Mouse (Mus musculus) limb, embryonic 14.5 days (tissue): ENCODE data around the gene Ampd2. TPM values are rescaled to one million over a fixed set of nuclear protein-coding genes. Genes with fewer than 3 reads are reported as not detected.

Source experiments
- ATAC-seq: fragments of 200-750 bp; cut with Nextera tagmentation; 2 replicates; pipeline ENCODE4 v1.8.0; 2017; ENCODE audit warnings: low read depth, moderate number of reproducible peaks, moderate TSS enrichment; ENCODE audit not compliant: low FRiP score
- DNase-seq: peaks from one replicate; pipeline ENCODE4 v3.0.0-alpha.2; 2015; ENCODE audit warnings: low spot score
- H3K27ac ChIP-seq: fragments of 300-500 bp; sonication (generic); replicated peaks from 2 replicates; pipeline ENCODE4 v1.5.1; 2014; ENCODE audit warnings: low read depth, mild to moderate bottlenecking, low read length, moderate library complexity, mixed read lengths
- H3K27me3 ChIP-seq: fragments of 300-500 bp; sonication (generic); 2 replicates; pipeline ENCODE4 v1.6.1; 2014; ENCODE audit warnings: low read length, mixed read lengths; ENCODE audit not compliant: control insufficient read depth, insufficient read depth
- H3K36me3 ChIP-seq: fragments of 300-500 bp; sonication (generic); 2 replicates; pipeline ENCODE4 v1.6.1; 2014; ENCODE audit warnings: mild to moderate bottlenecking, low read length, moderate library complexity, mixed read lengths; ENCODE audit not compliant: control insufficient read depth, insufficient read depth
- H3K4me1 ChIP-seq: fragments of 300-500 bp; sonication (generic); 2 replicates; pipeline ENCODE4 v1.6.1; 2014; ENCODE audit warnings: antibody characterized with exemption, low read length, mixed read lengths; ENCODE audit not compliant: control insufficient read depth, insufficient read depth
- H3K4me2 ChIP-seq: fragments of 300-500 bp; sonication (generic); replicated peaks from 2 replicates; pipeline ENCODE4 v1.6.1; 2014; ENCODE audit warnings: low read depth, mild to moderate bottlenecking, low read length, moderate library complexity; ENCODE audit not compliant: severe bottlenecking
- H3K4me3 ChIP-seq: fragments of 300-500 bp; sonication (generic); replicated peaks from 2 replicates; pipeline ENCODE4 v1.5.1; 2014; ENCODE audit warnings: low read length
- H3K9ac ChIP-seq: fragments of 300-500 bp; sonication (generic); 2 replicates; pipeline ENCODE4 v1.6.1; 2014; ENCODE audit warnings: mild to moderate bottlenecking, low read depth, low read length, moderate library complexity; ENCODE audit not compliant: severe bottlenecking
- H3K9me3 ChIP-seq: fragments of 300-500 bp; sonication (generic); 2 replicates; pipeline ENCODE4 v1.6.1; 2016; ENCODE audit warnings: low read length; ENCODE audit not compliant: control insufficient read depth
- POLR2A ChIP-seq: fragments of 200-500 bp; IDR thresholded peaks from 2 replicates; pipeline ENCODE4 v1.8.0; 2012; ENCODE audit warnings: inconsistent platforms, mild to moderate bottlenecking, moderate library complexity, borderline replicate concordance; ENCODE audit not compliant: insufficient read depth, insufficient read length; ENCODE audit errors: extremely low read depth
- WGBS: fragments of 180-500 bp; shearing (Covaris S2); extraction: QIAGEN DNeasy Blood & Tissue Kit; methylation state at CpG from one replicate; pipeline ENCODE4 v1.1.7; 2014; 5-methylcytosine and 5-hydroxymethylcytosine counted together
- polyA plus RNA-seq, 2 experiments: library from polyadenylated mRNA; depleted of rRNA in 1 of 2; stranded (reverse) in 1 of 2; unstranded in 1 of 2; fragments of >200 nt; fragmentation: Nextera tagmentation in 1 of 2; extraction: Ambion mirVana in 1 of 2; gene quantifications; 2 replicates each; pipeline versions ENCODE4 v1.2.1 to v1.2.3; 2012 to 2014

Gene Ampd2
- polyA plus RNA-seq, 2 experiments = 35.8 to 116 TPM

DNA sequence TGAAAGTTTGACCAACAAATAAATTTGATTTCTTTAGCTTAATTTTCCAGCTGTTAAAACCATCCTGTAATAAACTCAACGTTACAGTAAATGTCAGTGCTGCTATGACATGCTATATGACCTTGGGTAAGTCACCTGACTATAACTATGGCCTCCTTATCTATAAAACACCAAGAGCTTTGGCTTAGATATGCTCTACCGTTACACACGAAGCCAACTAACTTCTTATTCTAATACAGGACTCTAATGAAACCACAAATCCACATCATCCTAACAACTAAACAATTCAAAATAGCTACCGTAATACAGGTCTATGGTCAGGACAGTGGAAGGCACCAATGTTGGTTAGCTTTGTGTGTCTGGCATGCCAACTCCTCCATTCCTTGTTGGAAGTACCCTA lies 43.4 kb upstream of the Ampd2 start:
- H3K27me3 ChIP-seq = no peaks in the 10 kb centered on the region
- DNase-seq = no peak
- no peak overlapping the region for H3K9ac ChIP-seq
- WGBS = 90% methylated on average over 4 of the region's 4 CpGs
- no peak overlapping the region for H3K27ac ChIP-seq
- no peak overlapping the region for H3K4me3 ChIP-seq
- H3K9me3 ChIP-seq = no peaks in the 10 kb centered on the region
- H3K4me2 ChIP-seq = no peak overlapping the region
- TF ChIP-seq POLR2A = no peak
- ATAC-seq = no peak
- H3K4me1 ChIP-seq = peaks cover 8% of the 10 kb centered on the region; the same call in 1 of the 2 replicates
- H3K36me3 ChIP-seq = no peaks in the 10 kb centered on the region

DNA sequence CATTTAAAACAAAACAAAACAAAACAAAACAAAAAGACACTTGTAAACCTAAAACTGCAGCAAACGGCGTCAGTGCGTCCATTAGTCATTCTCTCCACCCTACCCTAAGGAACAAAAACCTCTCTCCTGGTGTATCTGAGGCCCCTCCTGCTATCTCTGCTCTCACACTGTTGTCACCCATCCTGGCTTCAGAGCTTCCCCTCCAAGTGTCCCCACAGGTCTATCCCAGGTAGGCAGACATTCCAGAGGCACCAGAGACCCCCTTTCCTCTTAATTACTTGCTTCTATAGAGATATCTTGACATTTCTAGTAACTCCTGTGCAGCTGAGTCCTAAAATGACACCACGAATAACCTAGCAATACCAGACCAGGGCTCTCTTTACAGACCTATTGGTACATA lies 42.9 kb upstream of the Ampd2 start:
- no peak for TF ChIP-seq POLR2A
- Histone ChIP-seq H3K4me1 (peaks cover 8% of the 10 kb centered on the region; the same call in 1 of the 2 replicates), H3K4me2 (no peak overlapping the region), H3K4me3 (no peak overlapping the region), H3K9ac (no peak overlapping the region), H3K27me3 (no peaks in the 10 kb centered on the region), H3K27ac (no peak overlapping the region), H3K9me3 (no peaks in the 10 kb centered on the region), H3K36me3 (no peaks in the 10 kb centered on the region)
- ATAC-seq (no peak), DNase-seq (no peak)
- WGBS = 86% methylated on average over 4 of the region's 4 CpGs

DNA sequence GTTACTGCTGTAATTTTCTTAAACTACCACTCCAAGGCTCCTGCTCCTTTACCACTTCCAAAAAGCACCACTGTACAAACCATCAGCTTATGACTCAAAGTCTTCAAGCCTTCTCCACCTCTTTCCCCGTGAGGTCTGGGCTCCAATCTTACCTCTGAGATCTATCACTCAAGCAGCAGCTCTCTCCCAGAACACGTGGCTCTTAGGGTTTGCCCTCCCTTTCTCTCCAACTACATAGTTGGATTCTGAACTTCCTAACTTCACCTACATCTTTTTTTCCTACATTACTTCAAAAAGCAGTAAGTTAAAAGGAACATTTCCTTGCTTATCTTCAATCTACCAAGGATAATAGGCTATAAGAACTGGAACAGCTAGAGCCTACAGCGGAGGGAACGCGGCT lies 42.1 kb upstream of the Ampd2 start:
- Histone ChIP-seq H3K27me3 (no peaks in the 10 kb centered on the region), H3K36me3 (peaks cover under 1% of the 10 kb centered on the region; the same call in 1 of the 2 replicates), H3K4me1 (peaks cover 8% of the 10 kb centered on the region; the same call in 1 of the 2 replicates), H3K9me3 (no peaks in the 10 kb centered on the region), H3K9ac (no peak overlapping the region), H3K4me2 (no peak overlapping the region), H3K27ac (no peak overlapping the region), H3K4me3 (no peak overlapping the region)
- WGBS = 65% methylated on average over 5 of the region's 5 CpGs
- ATAC-seq = no peak
- no peak for TF ChIP-seq POLR2A
- no peak for DNase-seq

DNA sequence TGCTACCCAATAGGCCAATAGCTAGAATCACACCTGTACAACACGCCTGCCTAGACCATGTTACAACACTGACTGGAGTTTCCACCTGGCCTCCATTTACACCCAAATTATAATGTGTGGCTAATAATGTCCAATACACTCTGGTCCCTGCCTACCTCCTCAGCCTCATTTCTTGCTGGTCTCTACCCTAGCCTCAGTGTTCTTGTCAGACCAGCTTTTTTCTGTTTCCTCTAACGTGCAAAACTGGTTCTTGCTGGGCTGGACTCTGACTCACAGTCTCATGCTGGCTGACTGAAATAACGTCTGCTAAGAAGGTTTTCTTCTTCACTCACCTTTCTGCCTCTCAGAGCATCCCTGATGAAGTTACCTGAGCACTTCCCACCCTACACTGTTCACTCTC lies 39.9 kb upstream of the Ampd2 start:
- peaks cover 18% of the 10 kb centered on the region for H3K36me3 ChIP-seq
- H3K27me3 ChIP-seq = no peaks in the 10 kb centered on the region
- TF ChIP-seq POLR2A = no peak
- H3K9me3 ChIP-seq = no peaks in the 10 kb centered on the region
- no peak for DNase-seq
- no peak overlapping the region for H3K9ac ChIP-seq
- WGBS = 90% methylated on average over 3 of the region's 3 CpGs
- H3K4me1 ChIP-seq = peaks cover 8% of the 10 kb centered on the region; the same call in 1 of the 2 replicates
- H3K4me3 ChIP-seq = no peak overlapping the region
- no peak overlapping the region for H3K27ac ChIP-seq
- ATAC-seq = no peak
- H3K4me2 ChIP-seq = no peak overlapping the region

DNA sequence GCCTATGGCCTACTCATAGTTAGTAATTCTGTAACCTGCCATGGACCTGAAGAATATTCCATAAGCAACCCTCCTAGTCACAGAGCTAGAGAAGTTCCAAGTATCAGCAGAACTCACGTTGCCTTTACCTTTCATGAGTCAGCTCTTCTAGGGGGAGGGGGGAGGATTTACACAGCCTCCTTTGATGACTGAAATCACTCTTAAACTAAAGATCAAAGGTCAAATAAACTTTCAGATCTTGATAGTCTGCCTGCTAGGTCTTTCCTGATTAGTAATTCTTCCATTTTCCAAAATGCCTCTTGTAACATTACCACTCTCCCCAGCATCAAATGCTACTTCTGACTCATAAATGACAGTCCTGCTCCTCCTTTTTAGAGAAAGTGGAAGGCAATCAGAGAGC lies 37.7 kb upstream of the Ampd2 start:
- TF ChIP-seq POLR2A = no peak
- Histone ChIP-seq H3K27ac (no peak overlapping the region), H3K27me3 (no peaks in the 10 kb centered on the region), H3K4me1 (0 out of 2 replicates have a peak, but pooled peaks cover 5% of the 10 kb centered on the region), H3K36me3 (peaks cover 28% of the 10 kb centered on the region), H3K9me3 (no peaks in the 10 kb centered on the region), H3K4me3 (no peak overlapping the region), H3K9ac (no peak overlapping the region), H3K4me2 (no peak overlapping the region)
- ATAC-seq (no peak), DNase-seq (no peak)
- 39% methylated on average over 1 of the region's 1 CpGs for WGBS

DNA sequence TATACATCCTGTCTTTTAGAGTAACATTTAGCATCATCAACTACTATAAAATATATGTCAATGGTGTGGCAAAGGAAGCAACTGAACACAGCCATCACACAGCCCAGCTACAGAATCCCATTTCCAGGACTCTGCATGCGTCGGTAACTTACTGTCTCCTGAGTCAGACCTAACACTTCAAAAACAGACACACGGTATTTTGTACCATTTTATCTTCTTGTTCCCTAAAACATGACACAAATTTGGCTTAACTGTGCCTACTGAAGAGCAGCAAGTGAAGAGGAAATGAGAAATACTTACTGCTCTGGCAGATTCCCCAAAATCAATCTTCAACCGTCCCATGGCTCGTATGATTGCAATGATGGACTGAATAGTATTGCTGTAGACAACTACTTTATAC lies 36.8 kb upstream of the Ampd2 start:
- 88% methylated on average over 5 of the region's 5 CpGs for WGBS
- Histone ChIP-seq H3K4me3 (no peak overlapping the region), H3K27me3 (no peaks in the 10 kb centered on the region), H3K9me3 (no peaks in the 10 kb centered on the region), H3K9ac (no peak overlapping the region), H3K4me2 (no peak overlapping the region), H3K4me1 (no peaks in the 10 kb centered on the region), H3K27ac (no peak overlapping the region), H3K36me3 (peaks cover 37% of the 10 kb centered on the region)
- DNase-seq (no peak), ATAC-seq (no peak)
- TF ChIP-seq POLR2A = no peak
